8 mouse cellular contexts compared by ENCODE assay signal in genomic region chr9:69397432-69397759, GRCm38 (mm10). TPM values are rescaled to one million over a fixed set of nuclear protein-coding genes. Genes with fewer than 3 reads are reported as not detected.
DNase-seq lines count a peak whose midpoint lies in the region; ATAC-seq and TF ChIP-seq lines count a peak whose summit lies in the region.

No protein-coding gene starts in this region.

- no peak for TF ChIP-seq POLR2A in cortical plate, adult 2 months (IDR thresholded peaks at IDR 0.05; ENCODE audit: extremely low read depth, insufficient read depth, low read length)

- no peaks in the 10 kb centered on the region for H3K27me3 ChIP-seq in kidney, embryonic 14.5 days (ENCODE audit: control insufficient read depth, insufficient read depth, low read length)
- no peaks in the 10 kb centered on the region for H3K27me3 ChIP-seq in hindbrain, postnatal 0 days (ENCODE audit: insufficient read depth, low read length)
- H3K27me3 ChIP-seq in midbrain, embryonic 15.5 days (replicated peaks): no peaks in the 10 kb centered on the region

- H3K4me1 ChIP-seq in kidney, embryonic 14.5 days (ENCODE audit: control insufficient read depth, insufficient read depth, low read length): peaks cover 6% of the 10 kb centered on the region; the same call in 1 of the 2 replicates
- peaks cover 3% of the 10 kb centered on the region; the same call in 1 of the 2 replicates for H3K4me1 ChIP-seq in cortical plate, adult 2 months (ENCODE audit: control insufficient read depth, insufficient read depth, low read length)
- peaks cover 11% of the 10 kb centered on the region; the same call in 1 of the 2 replicates for H3K4me1 ChIP-seq in hindbrain, postnatal 0 days (ENCODE audit: insufficient read depth, low read length)
- H3K4me1 ChIP-seq in midbrain, embryonic 15.5 days: peaks cover 13% of the 10 kb centered on the region

- peak overlapping the region; percentile 92 for H3K27ac ChIP-seq in kidney, embryonic 14.5 days (ENCODE audit: low read depth, low read length)
- no peak overlapping the region for H3K27ac ChIP-seq in cortical plate, adult 2 months (ENCODE audit: insufficient read depth, low read length)
- H3K27ac ChIP-seq in hindbrain, postnatal 0 days: peak overlapping the region; percentile 93
- peak overlapping the region; percentile 93 for H3K27ac ChIP-seq in midbrain, embryonic 15.5 days

- no peak for TF ChIP-seq CTCF in cortical plate, adult 2 months (IDR thresholded peaks at IDR 0.05; ENCODE audit: extremely low read depth, insufficient read depth, low read length)
- TF ChIP-seq CTCF in hindbrain, postnatal 0 days (IDR thresholded peaks at IDR 0.05; ENCODE audit: low read depth): no peak

- no peaks in the 10 kb centered on the region for H3K9me3 ChIP-seq in kidney, embryonic 14.5 days (ENCODE audit: control insufficient read depth, low read length)
- no peaks in the 10 kb centered on the region for H3K9me3 ChIP-seq in hindbrain, postnatal 0 days (ENCODE audit: low read length)
- H3K9me3 ChIP-seq in midbrain, embryonic 15.5 days: no peaks in the 10 kb centered on the region

- H3K9ac ChIP-seq in kidney, embryonic 14.5 days (ENCODE audit: low read depth, low read length): peak overlapping the region; percentile 91
- H3K9ac ChIP-seq in hindbrain, postnatal 0 days (replicated peaks; ENCODE audit: low read length): peak overlapping the region; percentile 88
- H3K9ac ChIP-seq in midbrain, embryonic 15.5 days: 0 out of 2 replicates have a peak overlapping the region, but pooled peaks have one; percentile 83

- no peak for DNase-seq in kidney, postnatal 4 days
- no peak for DNase-seq in hindbrain, postnatal 0 days (ENCODE audit: low spot score)
- DNase-seq in T-cell, adult 2 months (ENCODE audit: low spot score): no peak
- no peak for DNase-seq in thymus, postnatal 36 days
- no peak for DNase-seq in thymus, postnatal 4 days

- H3K36me3 ChIP-seq in kidney, embryonic 14.5 days (ENCODE audit: control insufficient read depth, insufficient read depth, low read length): peaks cover 5% of the 10 kb centered on the region; the same call in 1 of the 2 replicates
- H3K36me3 ChIP-seq in hindbrain, postnatal 0 days (ENCODE audit: insufficient read depth, low read length): no peaks in the 10 kb centered on the region
- no peaks in the 10 kb centered on the region for H3K36me3 ChIP-seq in midbrain, embryonic 15.5 days (replicated peaks)

- peak overlapping the region; percentile 87 for H3K4me2 ChIP-seq in kidney, embryonic 14.5 days (replicated peaks; ENCODE audit: low read depth, low read length)
- peak overlapping the region; percentile 94 for H3K4me2 ChIP-seq in hindbrain, postnatal 0 days (ENCODE audit: low read depth, low read length)
- H3K4me2 ChIP-seq in midbrain, embryonic 15.5 days: peak overlapping the region; percentile 90

- peak; percentile 67 for ATAC-seq in kidney, embryonic 14.5 days (ENCODE audit: low FRiP score, low TSS enrichment)
- peak; percentile 44; the same call in 1 of the 2 replicates for ATAC-seq in hindbrain, postnatal 0 days
- ATAC-seq in midbrain, embryonic 15.5 days (replicated peaks): peak; percentile 71

- peak overlapping the region; percentile 82 for H3K4me3 ChIP-seq in kidney, embryonic 14.5 days (ENCODE audit: low read length)
- H3K4me3 ChIP-seq in cortical plate, adult 2 months (ENCODE audit: insufficient read depth, low read length): peak overlapping the region; percentile 91
- peak overlapping the region; percentile 58 for H3K4me3 ChIP-seq in hindbrain, postnatal 0 days (ENCODE audit: low read length)
- H3K4me3 ChIP-seq in midbrain, embryonic 15.5 days: peak overlapping the region; percentile 69

- 67% methylated on average over 2 of the region's 2 CpGs for WGBS in kidney, embryonic 14.5 days
- WGBS in hindbrain, postnatal 0 days: 76% methylated on average over 2 of the region's 2 CpGs
- 62% methylated on average over 2 of the region's 2 CpGs for WGBS in midbrain, embryonic 15.5 days

RNA-seq across cellular contexts. Expression of gene Ice2, which starts 0.3 kb away (rescaled TPM):
- polyA plus RNA-seq in kidney, embryonic 14.5 days (2014; fragmentation: Nextera tagmentation; extraction: Ambion mirVana): 19.7 and 23.3 TPM in 2 replicates
- polyA plus RNA-seq in cortical plate, adult 2 months (2012; rRNA removed): 7.6 TPM in 2 replicates
- 3.7 and 9.1 TPM in 2 replicates for total RNA-seq in hindbrain, postnatal 0 days (2014; rRNA removed)
- 7.3 TPM in 2 replicates for polyA plus RNA-seq in hindbrain, postnatal 0 days (2015; fragmentation: Nextera tagmentation; extraction: Ambion mirVana)
- polyA plus RNA-seq in midbrain, embryonic 15.5 days (2015; fragmentation: Nextera tagmentation; extraction: Ambion mirVana): 9.0 and 11.0 TPM in 2 replicates

RNA-seq across cellular contexts. Expression of gene Anxa2, which starts 56.0 kb away (rescaled TPM):
- polyA plus RNA-seq in kidney, embryonic 14.5 days (2014; fragmentation: Nextera tagmentation; extraction: Ambion mirVana): 463 and 482 TPM in 2 replicates
- polyA plus RNA-seq in cortical plate, adult 2 months (2012; rRNA removed): 18.0 and 23.7 TPM in 2 replicates
- 69.6 and 73.4 TPM in 2 replicates for total RNA-seq in hindbrain, postnatal 0 days (2014; rRNA removed)
- polyA plus RNA-seq in hindbrain, postnatal 0 days (2015; fragmentation: Nextera tagmentation; extraction: Ambion mirVana): 107 and 108 TPM in 2 replicates
- 123 and 142 TPM in 2 replicates for polyA plus RNA-seq in midbrain, embryonic 15.5 days (2015; fragmentation: Nextera tagmentation; extraction: Ambion mirVana)
